Mouse (Mus musculus): ENCODE measurements around the gene Ldhal6b. TPM values are rescaled to one million over a fixed set of nuclear protein-coding genes. Genes with fewer than 3 reads are reported as not detected.

Gene Ldhal6b
- 1.2 TPM for total RNA-seq (2023)

DNA sequence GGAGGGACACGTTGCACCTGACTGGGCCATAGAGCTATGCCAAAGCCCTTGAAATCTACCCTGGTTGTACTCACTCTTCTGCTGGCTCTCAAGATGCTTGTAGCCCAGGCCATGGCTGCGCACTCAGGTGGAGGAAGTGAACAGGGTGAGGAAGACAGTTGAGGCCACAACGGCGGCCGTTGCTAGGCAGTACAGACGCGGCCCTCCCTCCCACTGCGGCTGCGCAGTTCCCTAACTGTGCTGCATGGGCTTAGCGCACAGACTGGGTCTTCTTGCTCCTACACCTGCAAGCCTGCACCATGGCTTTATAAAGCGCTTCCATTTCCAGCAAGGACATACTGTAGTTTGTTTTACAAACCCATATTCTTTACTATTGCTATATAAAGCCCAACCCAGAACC, at the start of gene Ldhal6b:
Gene Ldhal6b, minus strand, starts transcription at position 223 of the 400 bp plus-strand sequence.

DNA sequence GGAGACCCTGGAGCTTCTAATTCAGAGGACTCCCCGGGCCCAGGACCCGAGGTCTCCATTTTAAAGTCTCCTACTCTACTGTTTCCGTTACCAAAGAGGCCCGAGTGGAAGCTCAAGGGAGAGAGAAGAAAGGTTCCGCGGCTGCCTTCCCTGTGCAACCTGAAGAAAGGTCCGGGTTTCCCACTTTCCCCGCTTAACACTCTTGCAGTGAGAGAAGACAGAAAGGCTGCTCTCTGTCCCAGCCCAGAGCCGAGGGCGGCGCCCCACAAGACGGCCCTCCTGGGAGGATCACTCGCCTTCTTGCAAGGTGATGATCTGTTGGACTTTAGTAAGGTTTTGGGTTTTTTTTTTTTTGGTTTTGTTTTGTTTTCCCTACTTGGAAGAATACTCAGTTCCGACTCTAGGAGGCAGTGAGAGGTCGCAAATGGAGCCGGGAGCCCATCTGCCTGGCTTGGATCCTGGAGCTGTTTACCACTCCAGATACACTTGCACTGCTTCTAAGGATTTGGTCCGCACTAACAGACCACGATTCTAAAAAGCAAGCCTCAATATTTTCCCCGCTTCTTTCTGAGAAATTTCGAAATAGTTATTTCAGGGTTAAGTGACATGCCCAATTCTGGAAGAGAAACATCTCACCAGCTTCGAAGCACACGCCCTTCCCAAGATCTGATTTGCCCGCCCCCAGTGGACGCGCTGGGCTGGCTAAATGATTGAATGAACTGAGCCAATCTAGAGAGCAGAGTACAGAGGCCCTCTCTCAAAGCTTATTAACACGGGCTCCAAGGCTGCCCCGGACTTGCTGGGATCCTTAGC, 21.8 kb upstream of the Ldhal6b start, which contains the start of gene Tmem242:
Gene Tmem242, minus strand, starts transcription at position 101 of the 813 bp plus-strand sequence.

Other genes starting within 250 kb of the Ldhal6b start
- 31.7 TPM for gene Tmem242, start 21.5 kb upstream of the Ldhal6b start, total RNA-seq (2023)
- gene Zdhhc14, start 73.8 kb upstream of the Ldhal6b start, total RNA-seq (2023): 6.3 TPM

All from CD4-positive naive resting alpha-beta T cell, adult 76 days (primary cell).